19 mouse cellular contexts compared by ENCODE assay signal in the genomic region with DNA sequence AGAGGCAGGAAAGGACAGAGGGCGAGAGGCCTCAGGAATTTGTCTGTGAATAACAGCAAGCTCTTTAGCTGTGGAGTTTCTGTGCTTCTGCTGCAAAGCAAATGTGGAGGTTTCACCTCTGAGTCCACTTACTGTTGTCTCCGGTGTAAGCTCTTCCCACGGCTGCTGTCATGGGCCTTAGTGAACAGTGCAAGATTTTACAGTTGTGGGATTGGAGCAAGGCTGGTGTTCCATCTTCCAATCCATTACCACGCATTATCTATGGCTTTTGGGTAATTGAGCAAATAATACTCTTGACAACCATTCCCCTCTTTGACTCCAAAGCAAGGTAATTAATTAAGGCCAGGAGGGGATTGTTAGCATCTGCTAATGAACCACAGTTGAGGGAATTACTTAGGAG. TPM values are rescaled to one million over a fixed set of nuclear protein-coding genes. Genes with fewer than 3 reads are reported as not detected.
"Had no signal": no experiment of that assay in that cellular context is flagged by ENCODE, and none has a peak within 500 bp of the region (broad histone marks: within the 10 kb centered on the region; RNA-seq: fewer than 3 reads in every experiment).

No protein-coding gene starts in this region.

- H3K36me3 ChIP-seq: liver, embryonic 13.5 days; midbrain, embryonic 15.5 days; stomach, embryonic 15.5 days had no signal

- H3K4me3 ChIP-seq: left cerebral cortex, adult 2 months; liver, embryonic 13.5 days; midbrain, embryonic 15.5 days; myocyte; stomach, embryonic 15.5 days had no signal

- H3K27ac ChIP-seq: left cerebral cortex, adult 2 months; liver, embryonic 13.5 days; midbrain, embryonic 15.5 days; stomach, embryonic 15.5 days had no signal

- H3K9ac ChIP-seq: liver, embryonic 13.5 days; midbrain, embryonic 15.5 days; stomach, embryonic 15.5 days had no signal

- H3K27me3 ChIP-seq: liver, embryonic 13.5 days; midbrain, embryonic 15.5 days; stomach, embryonic 15.5 days had no signal

- DNase-seq: kidney, adult 18-20 months; kidney, adult 9 months; kidney, postnatal 14 days; kidney, postnatal 4 days; layer of hippocampus, postnatal 36 days; liver, embryonic 13.5 days; lung, adult 2 months; lung, postnatal 14 days; lung, postnatal 4 days; right cerebral cortex, postnatal 25 days; spleen, adult 18-20 months; thymus, postnatal 25 days had no signal

- H3K4me2 ChIP-seq: liver, embryonic 13.5 days; midbrain, embryonic 11.5 days; midbrain, embryonic 15.5 days; stomach, embryonic 15.5 days had no signal

- ATAC-seq: intestine, embryonic 16.5 days; midbrain, embryonic 15.5 days had no signal

- H3K4me1 ChIP-seq: liver, embryonic 13.5 days; midbrain, embryonic 15.5 days; stomach, embryonic 15.5 days had no signal

- H3K9me3 ChIP-seq: liver, embryonic 13.5 days; midbrain, embryonic 15.5 days; stomach, embryonic 15.5 days had no signal

RNA-seq across cellular contexts. Expression of gene Scg5, which starts 58.2 kb away (rescaled TPM):
- total RNA-seq: liver, adult 2 months had no signal
